Mouse (Mus musculus) megakaryocyte, embryonic 14.5 days (primary cell): ENCODE results near the gene Gm49325.

ENCODE experiments used
- FLI1 ChIP-seq: IDR thresholded peaks from 2 replicates; pipeline ENCODE4 v1.6.1; 2012; ENCODE audit warnings: low read length, inconsistent platforms, mixed read lengths
- GATA1 ChIP-seq: IDR thresholded peaks from 3 replicates; pipeline ENCODE4 v1.6.1; 2012; ENCODE audit warnings: mixed read lengths, low read length, inconsistent platforms, borderline replicate concordance

GRCm38 (mm10) chr10:77557641-77558040 lies 48.4 kb upstream of the Gm49325 start:
- TF ChIP-seq GATA1: no peak
- no peak for TF ChIP-seq FLI1
